Mouse (Mus musculus): ENCODE data around the gene Camk2b.

GRCm38 (mm10) chr11:5960051-5960450 lies 106.1 kb downstream of the Camk2b start:
- TF ChIP-seq CTCF (IDR thresholded peaks at IDR 0.05; ENCODE audit: insufficient read depth, low read length), result no peak
- no peak for TF ChIP-seq POLR2A (IDR thresholded peaks at IDR 0.05; ENCODE audit: borderline replicate concordance, extremely low read depth, low read depth, low read length)

Data from lung, adult 2 months (tissue).